ENCODE assay signal across 8 mouse cellular contexts in the genomic region with DNA sequence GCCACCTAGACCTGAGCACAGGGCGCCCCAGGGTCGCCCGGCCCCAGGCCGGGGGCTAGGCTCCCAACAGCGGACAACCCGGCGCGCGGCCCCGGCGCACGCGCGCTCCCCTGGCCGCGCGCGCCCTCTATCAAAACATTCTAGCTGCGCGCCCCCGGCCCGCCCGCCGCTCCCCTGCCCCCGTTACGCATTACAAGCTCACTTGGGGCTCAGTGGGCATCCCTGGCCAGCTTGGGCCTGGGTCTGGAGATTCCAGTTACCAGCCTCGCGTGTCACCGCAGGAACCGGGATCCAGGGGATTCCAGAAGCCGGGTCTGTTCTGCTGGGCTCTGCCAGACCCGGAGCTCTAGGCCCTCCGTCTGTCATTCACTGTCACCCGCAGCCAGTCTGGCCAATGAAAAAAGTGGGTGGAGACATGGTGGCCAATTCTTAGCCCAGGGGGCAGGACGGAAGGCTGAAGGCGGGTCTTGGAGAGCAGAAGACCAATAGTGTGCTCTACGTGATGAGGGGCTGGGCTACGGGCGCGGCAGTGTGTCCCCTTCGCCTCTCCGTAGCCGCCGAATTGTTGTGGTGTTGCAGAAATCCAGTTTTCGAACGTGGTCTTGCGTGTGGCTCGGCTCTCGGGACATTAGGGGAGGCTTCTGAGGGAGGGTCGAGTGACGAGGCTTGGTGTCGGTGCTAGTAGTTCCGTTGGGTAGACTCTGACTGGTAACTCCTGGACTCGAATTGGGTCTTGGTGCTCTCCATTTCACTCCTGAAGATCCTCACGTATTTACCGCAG. TPM values are rescaled to one million over a fixed set of nuclear protein-coding genes. Genes with fewer than 3 reads are reported as not detected.
DNase-seq lines count a peak whose midpoint lies in the region; ATAC-seq and TF ChIP-seq lines count a peak whose summit lies in the region.

Gene Ankzf1, plus strand, starts transcription at position 530 of the 781 bp plus-strand sequence.
Gene Atg9a, minus strand, starts transcription at position 575 of the 781 bp plus-strand sequence.

- H3K4me3 ChIP-seq in cortical plate, adult 2 months (ENCODE audit: insufficient read depth, low read length), result peak within 1 kb of the TSS; percentile 93
- peak within 1 kb of the TSS; percentile 97 for H3K4me3 ChIP-seq in megakaryocyte, embryonic 14.5 days (replicated peaks)

- peak; percentile 94 to 98 for DNase-seq in gastrocnemius, adult 8-10 months (ENCODE audit: low spot score in 2 of 2)
- peak; percentile 86 for DNase-seq in hindlimb bud, embryonic 11.5 days (ENCODE audit: extremely low spot score, low read depth, low spot score)
- DNase-seq in left cerebral cortex, adult 8-10 months (ENCODE audit: low spot score in 2 of 2), result peak; percentile 86 to 99
- peak; percentile 97 to 99 for DNase-seq in right cerebral cortex, postnatal 10 days (ENCODE audit: low spot score in 2 of 2)
- peak; percentile 76 for DNase-seq in urinary bladder, postnatal 25 days (ENCODE audit: low spot score)

- H3K4me1 ChIP-seq in cortical plate, adult 2 months (ENCODE audit: control insufficient read depth, insufficient read depth, low read length), result peaks cover 3% of the 10 kb centered on the region; the same call in 1 of the 2 replicates
- H3K4me1 ChIP-seq in megakaryocyte, embryonic 14.5 days, result peaks cover 53% of the 10 kb centered on the region

- H3K9me3 ChIP-seq in megakaryocyte, embryonic 14.5 days, result no peaks in the 10 kb centered on the region

- no peak for TF ChIP-seq CTCF in cortical plate, adult 2 months (IDR thresholded peaks at IDR 0.05; ENCODE audit: extremely low read depth, insufficient read depth, low read length)

- H3K27ac ChIP-seq in cortical plate, adult 2 months (ENCODE audit: insufficient read depth, low read length), result peak within 1 kb of the TSS; percentile 85

- H3K36me3 ChIP-seq in megakaryocyte, embryonic 14.5 days (replicated peaks; ENCODE audit: low read length), result peaks cover 63% of the 10 kb centered on the region

- H3K27me3 ChIP-seq in megakaryocyte, embryonic 14.5 days (replicated peaks), result no peaks in the 10 kb centered on the region

- peak; percentile 80 for TF ChIP-seq POLR2A in cortical plate, adult 2 months (IDR thresholded peaks at IDR 0.05; ENCODE audit: extremely low read depth, insufficient read depth, low read length)

- ATAC-seq in activated CD4-positive, CD25-positive, alpha-beta regulatory T cell, adult 4 months, result peak; percentile 100

RNA-seq across cellular contexts. Expression of gene Ankzf1, which starts in this region (rescaled TPM):
- 10 to 100 TPM; 14.1 to 17.1 TPM for polyA plus RNA-seq in activated CD4-positive, CD25-positive, alpha-beta regulatory T cell, adult 4 months (2017; shearing (Covaris generic))
- polyA plus RNA-seq in cortical plate, adult 2 months (2012; rRNA removed), result 47.4 and 54.1 TPM in 2 replicates
- total RNA-seq in gastrocnemius, adult 8-10 months (2022), result 1 to 10 TPM; 3.4 to 5.9 (median 4.2) TPM
- total RNA-seq in left cerebral cortex, adult 8-10 months (2022), result 10 to 100 TPM; 20.3 to 26.4 (median 26.0) TPM
- polyA plus RNA-seq in megakaryocyte, embryonic 14.5 days (2012; ENCODE audit: insufficient read depth, low replicate concordance), result 0.68 and 8.0 TPM in 2 replicates

RNA-seq across cellular contexts. Expression of gene Atg9a, which starts in this region (rescaled TPM):
- polyA plus RNA-seq in activated CD4-positive, CD25-positive, alpha-beta regulatory T cell, adult 4 months (2017; shearing (Covaris generic)), result 1 to 10 TPM; 9.9 TPM
- 124 and 129 TPM in 2 replicates for polyA plus RNA-seq in cortical plate, adult 2 months (2012; rRNA removed)
- 100 to 1,000 TPM in 3 of 4 experiments, 10 to 100 TPM in 1; 98.1 to 122 (median 111) TPM for total RNA-seq in gastrocnemius, adult 8-10 months (2022)
- 100 to 1,000 TPM; 114 to 124 (median 118) TPM for total RNA-seq in left cerebral cortex, adult 8-10 months (2022)
- 58.1 and 99.4 TPM in 2 replicates for polyA plus RNA-seq in megakaryocyte, embryonic 14.5 days (2012; ENCODE audit: insufficient read depth, low replicate concordance)

Comparison
In these comparisons a context has a peak if more than half of its experiments do, and no peak if none do; other contexts are left out.
1. Peak in every context shown above with its lines: DNase-seq, ATAC-seq, H3K4me3 ChIP-seq and H3K27ac ChIP-seq.